Mouse (Mus musculus): ENCODE data around the gene Arpc4. TPM values are rescaled to one million over a fixed set of nuclear protein-coding genes. Genes with fewer than 3 reads are reported as not detected.

Gene Arpc4
- total RNA-seq, 2 experiments from 2014 or later: 184 to 190 TPM

- no peak for DNase-seq (ENCODE audit: low spot score in 2 of 2)
These were observed 61.0 kb downstream of the Arpc4 start for GRCm38 (mm10) chr6:113438721-113439430.

Small RNA genes within 50 kb of the gene (microRNA-seq; reads per million reads assigned to microRNA genes)
- gene Gm24387 (ENCODE audit: borderline number of aligned reads in 2 of 2): 0 reads per million in 2 experiments

Other genes with a start within 250 kb of the Arpc4 start
- gene Lhfpl4, start 182.7 kb upstream of the Arpc4 start, total RNA-seq (2021): 1 to 10 TPM; 4.1 to 4.3 TPM
- gene Mtmr14, start 140.3 kb upstream of the Arpc4 start, total RNA-seq (2021): 10 to 100 TPM; 18.2 to 18.4 TPM
- gene Cpne9, start 95.8 kb upstream of the Arpc4 start, total RNA-seq (2021): 1 to 10 TPM; 2.8 to 4.4 TPM
- gene Brpf1, start 71.0 kb upstream of the Arpc4 start, total RNA-seq (2021): 10 to 100 TPM; 25.4 to 26.4 TPM
- gene Ogg1, start 51.1 kb upstream of the Arpc4 start, total RNA-seq (2021): 10 to 100 TPM in 1 of 2 experiments, 1 to 10 TPM in 1; 10.0 to 10.3 TPM
- 10 to 100 TPM; 53.1 to 55.4 TPM for gene Camk1, start 34.1 kb upstream of the Arpc4 start, total RNA-seq (2021)
- gene Tada3, start 232 bp upstream of the Arpc4 start, total RNA-seq (2021): 10 to 100 TPM; 31.9 to 36.1 TPM
- 1 to 10 TPM; 3.0 to 4.0 TPM for gene Ttll3, start 11.1 kb downstream of the Arpc4 start, total RNA-seq (2021)
- gene Rpusd3, start 41.2 kb downstream of the Arpc4 start, total RNA-seq (2021): 1 to 10 TPM; 6.3 to 8.5 TPM
- 100 to 1,000 TPM; 321 to 750 TPM for gene Cidec, start 57.6 kb downstream of the Arpc4 start, total RNA-seq (2021)
- 10 to 100 TPM; 47.2 to 49.7 TPM for gene Jagn1, start 64.5 kb downstream of the Arpc4 start, total RNA-seq (2021)
- gene Il17re, start 80.4 kb downstream of the Arpc4 start, total RNA-seq (2021): 1 to 10 TPM in 1 of 2 experiments, under 1 TPM in 1; 0.83 to 2.6 TPM
- gene Il17rc, start 93.3 kb downstream of the Arpc4 start, total RNA-seq (2021): 10 to 100 TPM; 19.9 to 26.9 TPM
- 10 to 100 TPM; 53.7 to 55.8 TPM for gene Creld1, start 105.2 kb downstream of the Arpc4 start, total RNA-seq (2021)
- gene Prrt3, start 123.8 kb downstream of the Arpc4 start, total RNA-seq (2021): under 1 TPM in 1 of 2 experiments, not detected in 1; 0.32 TPM
- 100 to 1,000 TPM in 1 of 2 experiments, 10 to 100 TPM in 1; 89.8 to 107 TPM for gene Emc3, start 153.5 kb downstream of the Arpc4 start, total RNA-seq (2021)
- under 1 TPM; 0.19 to 0.43 TPM for gene Fancd2, start 153.6 kb downstream of the Arpc4 start, total RNA-seq (2021)
- not detected for gene Fancd2os, start 222.6 kb downstream of the Arpc4 start, total RNA-seq (2021)
- 100 to 1,000 TPM; 150 to 205 TPM for gene Brk1, start 226.7 kb downstream of the Arpc4 start, total RNA-seq (2021)
- gene Vhl, start 245.8 kb downstream of the Arpc4 start, total RNA-seq (2021): 10 to 100 TPM; 20.9 to 21.4 TPM

Measured in adrenal gland, adult 18-20 months (tissue).